Mouse (Mus musculus) olfactory bulb, adult 2 months (tissue): ENCODE measurements at regions not wholly inside any gene's neighbourhood (a gene's known extent, or its start where the extent isn't known, plus 50 kb on each side); places are given as distances from the start of the nearest gene placed in this dataset.

Experiments
- CTCF ChIP-seq: fragments of 200-500 bp; IDR thresholded peaks from 2 replicates; pipeline ENCODE4 v1.5.1; 2012; ENCODE audit warnings: low read depth, mild to moderate bottlenecking, low read length, moderate library complexity; ENCODE audit not compliant: insufficient read depth
- POLR2A ChIP-seq: fragments of 200-500 bp; IDR thresholded peaks from 2 replicates; pipeline ENCODE4 v1.6.1; 2012; ENCODE audit warnings: mild to moderate bottlenecking, low read depth, low read length, moderate library complexity; ENCODE audit not compliant: insufficient read depth

DNA sequence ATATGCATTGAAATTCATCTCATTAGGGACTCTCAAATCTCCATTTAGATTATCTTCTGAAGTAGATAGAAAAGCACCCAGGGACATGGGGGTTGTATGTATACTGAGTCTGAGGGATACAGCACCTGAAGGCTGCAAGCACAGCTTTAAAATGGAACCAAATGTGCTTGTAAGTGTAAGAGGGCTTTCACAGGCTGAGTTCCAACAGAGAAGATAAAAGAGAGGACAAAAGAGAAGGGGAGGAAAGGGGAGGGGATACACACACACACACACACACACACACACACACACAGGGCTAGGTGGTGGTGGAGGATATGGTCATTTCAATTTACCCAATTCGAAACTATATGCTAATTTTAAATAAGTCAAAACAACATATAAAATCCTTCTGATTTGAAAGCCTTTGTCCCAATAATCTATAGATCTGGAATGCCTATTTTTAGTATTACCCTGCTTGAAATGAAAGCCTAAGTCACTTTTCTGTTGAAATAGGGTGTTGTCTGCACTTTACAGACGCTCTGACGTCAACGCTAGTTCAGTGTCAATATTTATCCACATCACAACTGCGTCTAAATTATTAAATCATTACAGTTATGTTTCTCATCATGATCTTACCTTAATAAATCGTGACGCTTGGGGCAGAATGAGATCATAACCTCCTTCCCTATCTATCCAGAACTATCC lies 263.8 kb upstream of the Myo3a start:
- TF ChIP-seq CTCF (no peak), POLR2A (no peak)
